Comparison of ENCODE assay signal across 27 mouse cellular contexts in genomic region chr7:81311130-81311529, GRCm38 (mm10). TPM values are rescaled to one million over a fixed set of nuclear protein-coding genes. Genes with fewer than 3 reads are reported as not detected.
DNase-seq lines count a peak whose midpoint lies in the region; ATAC-seq and TF ChIP-seq lines count a peak whose summit lies in the region.
"Had no signal": no experiment of that assay in that cellular context is flagged by ENCODE, and none has a peak within 500 bp of the region (broad histone marks: within the 10 kb centered on the region; RNA-seq: fewer than 3 reads in every experiment).

No protein-coding gene starts in this region.

- H3K4me1 ChIP-seq in liver, adult 2 months (ENCODE audit: control insufficient read depth, insufficient read depth, low read length) = peaks cover 3% of the 10 kb centered on the region; the same call in 1 of the 2 replicates
- no peaks in the 10 kb centered on the region for H3K4me1 ChIP-seq in liver, embryonic 12.5 days
- peaks cover 18% of the 10 kb centered on the region for H3K4me1 ChIP-seq in brown adipose tissue, adult 24 weeks (ENCODE audit: control insufficient read depth, insufficient read depth, insufficient read length, low read length)
- H3K4me1 ChIP-seq: embryonic facial prominence, embryonic 12.5 days; hindbrain, embryonic 12.5 days; hindbrain, embryonic 15.5 days had no signal

- H3K27me3 ChIP-seq in liver, adult 2 months (ENCODE audit: control insufficient read depth, insufficient read depth, low read length) = no peaks in the 10 kb centered on the region
- H3K27me3 ChIP-seq in liver, embryonic 12.5 days (replicated peaks) = no peaks in the 10 kb centered on the region
- H3K27me3 ChIP-seq: CH12.LX; embryonic facial prominence, embryonic 12.5 days; embryonic facial prominence, embryonic 15.5 days; hindbrain, embryonic 12.5 days; hindbrain, embryonic 15.5 days had no signal

- no peak overlapping the region for H3K9ac ChIP-seq in liver, adult 2 months (ENCODE audit: low read depth, low read length)
- no peak overlapping the region for H3K9ac ChIP-seq in liver, embryonic 12.5 days
- H3K9ac ChIP-seq: embryonic facial prominence, embryonic 12.5 days; embryonic facial prominence, embryonic 15.5 days; forebrain, postnatal 0 days; hindbrain, embryonic 12.5 days; hindbrain, embryonic 15.5 days had no signal

- H3K4me3 ChIP-seq in liver, adult 2 months (ENCODE audit: insufficient read depth, low read depth, low read length) = no peak overlapping the region
- no peak overlapping the region for H3K4me3 ChIP-seq in liver, embryonic 12.5 days
- no peak overlapping the region for H3K4me3 ChIP-seq in brown adipose tissue, adult 24 weeks (ENCODE audit: insufficient read depth, low read depth, low read length)
- H3K4me3 ChIP-seq: embryonic facial prominence, embryonic 12.5 days; embryonic facial prominence, embryonic 15.5 days; gastrocnemius, adult 2 months; heart, adult 2 months; heart, embryonic 10.5 days; hindbrain, embryonic 12.5 days; hindbrain, embryonic 15.5 days had no signal

- no peaks in the 10 kb centered on the region for H3K79me2 ChIP-seq in liver, adult 2 months (ENCODE audit: control insufficient read depth, insufficient read depth, low read length)

- TF ChIP-seq CTCF in liver, adult 2 months (IDR thresholded peaks at IDR 0.05; ENCODE audit: low read depth, low read length) = no peak

- TF ChIP-seq POLR2A in liver, adult 2 months (IDR thresholded peaks at IDR 0.05; ENCODE audit: extremely low read depth, insufficient read depth, low read length) = no peak

- 68% methylated on average over 1 of the region's 1 CpGs for WGBS in liver, adult 2 months
- WGBS in liver, embryonic 12.5 days (ENCODE audit: insufficient replicate concordance) = 53% methylated on average over 1 of the region's 1 CpGs

- H3K36me3 ChIP-seq in liver, adult 2 months (ENCODE audit: control insufficient read depth, insufficient read depth, low read length) = peaks cover 7% of the 10 kb centered on the region; the same call in 1 of the 2 replicates
- H3K36me3 ChIP-seq in liver, embryonic 12.5 days = no peaks in the 10 kb centered on the region
- H3K36me3 ChIP-seq: embryonic facial prominence, embryonic 12.5 days; embryonic facial prominence, embryonic 15.5 days; G1E; heart, embryonic 10.5 days; hindbrain, embryonic 12.5 days; hindbrain, embryonic 15.5 days had no signal

- no peaks in the 10 kb centered on the region for H3K9me3 ChIP-seq in liver, embryonic 12.5 days (replicated peaks)
- H3K9me3 ChIP-seq: embryonic facial prominence, embryonic 12.5 days; embryonic facial prominence, embryonic 15.5 days; G1E; heart, embryonic 10.5 days; hindbrain, embryonic 12.5 days; hindbrain, embryonic 15.5 days had no signal

- no peak overlapping the region for H3K4me2 ChIP-seq in liver, embryonic 12.5 days
- H3K4me2 ChIP-seq: embryonic facial prominence, embryonic 12.5 days; embryonic facial prominence, embryonic 15.5 days; hindbrain, embryonic 12.5 days; hindbrain, embryonic 15.5 days had no signal

- DNase-seq in adrenal gland, postnatal 14 days = peak; percentile 34
- no peak for DNase-seq in adrenal gland, adult 18-20 months (ENCODE audit: low spot score in 2 of 2)
- peak; percentile 95 for DNase-seq in liver, adult 2 months (ENCODE audit: extremely low read depth, low read depth, low spot score)
- DNase-seq in kidney, postnatal 14 days = no peak
- DNase-seq in right cerebral cortex, adult 18-20 months = no peak
- DNase-seq: adrenal gland, adult 2 months; adrenal gland, postnatal 36 days; B cell, adult 2 months; cerebellum, adult 11 months; cerebellum, adult 2 months; cerebellum, adult 9-11 months; cerebellum, postnatal 25 days; forebrain, postnatal 0 days; gastrocnemius, adult 2 months; gastrocnemius, postnatal 14 days had no signal

- ATAC-seq in liver, embryonic 12.5 days = no peak
- ATAC-seq: forebrain, embryonic 14.5 days; forebrain, postnatal 0 days; intestine, postnatal 0 days had no signal

- H3K27ac ChIP-seq in liver, adult 2 months (replicated peaks; ENCODE audit: insufficient read depth, low read depth, low read length) = no peak overlapping the region
- H3K27ac ChIP-seq in liver, embryonic 12.5 days = no peak overlapping the region
- H3K27ac ChIP-seq in brown adipose tissue, adult 24 weeks (replicated peaks; ENCODE audit: low read depth, low read length) = 0 out of 2 replicates have a peak overlapping the region, but pooled peaks have one; percentile 45
- H3K27ac ChIP-seq: embryonic facial prominence, embryonic 12.5 days; embryonic facial prominence, embryonic 15.5 days; gastrocnemius, adult 2 months; heart, adult 2 months; heart, embryonic 10.5 days; hindbrain, embryonic 12.5 days; hindbrain, embryonic 15.5 days had no signal

RNA-seq across cellular contexts. Expression of gene Rps17, which starts 33.9 kb away (rescaled TPM):
- 1,182 and 1,388 TPM in 2 replicates for total RNA-seq in adrenal gland, postnatal 14 days (2021)
- total RNA-seq in adrenal gland, adult 18-20 months (2021) = 1,000 to 10,000 TPM; 1,108 to 1,124 TPM
- total RNA-seq in liver, adult 2 months (2014; rRNA removed) = 661 and 745 TPM in 2 replicates
- polyA plus RNA-seq in liver, adult 2 months (2012; rRNA removed) = 501 and 572 TPM in 2 replicates
- polyA plus RNA-seq in liver, embryonic 12.5 days (2016; fragmentation: Nextera tagmentation; extraction: Ambion mirVana) = 991 and 1,051 TPM in 2 replicates
- polyA plus RNA-seq in brown adipose tissue, adult 24 weeks (2012; ENCODE audit: insufficient read depth, insufficient read length, missing spikeins) = 1,265 and 1,513 TPM in 2 replicates

Comparison
In these comparisons a context has a peak if more than half of its experiments do, and no peak if none do; other contexts are left out.
1. DNase-seq: peak in adrenal gland, postnatal 14 days (single experiment) and liver, adult 2 months (single experiment); none in adrenal gland, adult 18-20 months (0 of 2), kidney, postnatal 14 days (single experiment) and right cerebral cortex, adult 18-20 months (single experiment).